Mouse (Mus musculus): ENCODE data around the gene Gsto1.

The Gsto1 gene

GRCm38 (mm10) chr19:47890489-47891130 is 35.8 kb downstream of the Gsto1 start:
- DNase-seq (ENCODE audit: low spot score) = no peak

- DNase-seq (ENCODE audit: low spot score) = no peak
These were observed 37.0 kb downstream of the Gsto1 start for GRCm38 (mm10) chr19:47891562-47892312.

GRCm38 (mm10) chr19:47893092-47893491 is 38.3 kb downstream of the Gsto1 start:
- no peak for DNase-seq (ENCODE audit: low spot score)

GRCm38 (mm10) chr19:47898472-47899079 is 43.8 kb downstream of the Gsto1 start:
- no peak for DNase-seq (ENCODE audit: low spot score)

GRCm38 (mm10) chr19:47900012-47900411 is 45.2 kb downstream of the Gsto1 start:
- no peak for DNase-seq (ENCODE audit: low spot score)

GRCm38 (mm10) chr19:47900558-47900957 is 45.8 kb downstream of the Gsto1 start:
- no peak for DNase-seq (ENCODE audit: low spot score)

- no peak for DNase-seq (ENCODE audit: low spot score)
These were observed 47.8 kb downstream of the Gsto1 start for GRCm38 (mm10) chr19:47902316-47903201.

- no peak for DNase-seq (ENCODE audit: low spot score)
These were observed 48.9 kb downstream of the Gsto1 start for GRCm38 (mm10) chr19:47903679-47904078.

- DNase-seq (ENCODE audit: low spot score) = no peak
These were observed 50.3 kb downstream of the Gsto1 start for GRCm38 (mm10) chr19:47905081-47905480.

- DNase-seq (ENCODE audit: low spot score) = no peak
These were observed 50.8 kb downstream of the Gsto1 start for GRCm38 (mm10) chr19:47905603-47906002.

GRCm38 (mm10) chr19:47907596-47907995 is 52.8 kb downstream of the Gsto1 start:
- DNase-seq (ENCODE audit: low spot score) = no peak

- DNase-seq (ENCODE audit: low spot score) = no peak
These were observed 54.2 kb downstream of the Gsto1 start for GRCm38 (mm10) chr19:47908961-47909371.

- DNase-seq (ENCODE audit: low spot score) = no peak
These were observed 54.8 kb downstream of the Gsto1 start for GRCm38 (mm10) chr19:47909387-47910116.

- no peak for DNase-seq (ENCODE audit: low spot score)
These were observed 55.4 kb downstream of the Gsto1 start for GRCm38 (mm10) chr19:47910117-47910618.

- DNase-seq (ENCODE audit: low spot score) = no peak
These were observed 56.0 kb downstream of the Gsto1 start for GRCm38 (mm10) chr19:47910751-47911150.

- no peak for DNase-seq (ENCODE audit: low spot score)
These were observed 58.6 kb downstream of the Gsto1 start for GRCm38 (mm10) chr19:47913344-47913743.

GRCm38 (mm10) chr19:47914191-47914590 is 59.4 kb downstream of the Gsto1 start:
- no peak for DNase-seq (ENCODE audit: low spot score)
